Mouse (Mus musculus) layer of hippocampus, adult 9-10 months (tissue): ENCODE measurements around the gene Grid1.

ENCODE experiments used
- DNase-seq: peaks from one replicate; pipeline ENCODE4 v3.0.0; 2022; ENCODE audit warnings: low spot score

Grid1 gene

GRCm38 (mm10) chr14:34837145-34837544, 17.2 kb downstream of the Grid1 start:
- no peak for DNase-seq

- no peak for DNase-seq
Measured at GRCm38 (mm10) chr14:34838999-34839398, 19.1 kb downstream of the Grid1 start.

DNA sequence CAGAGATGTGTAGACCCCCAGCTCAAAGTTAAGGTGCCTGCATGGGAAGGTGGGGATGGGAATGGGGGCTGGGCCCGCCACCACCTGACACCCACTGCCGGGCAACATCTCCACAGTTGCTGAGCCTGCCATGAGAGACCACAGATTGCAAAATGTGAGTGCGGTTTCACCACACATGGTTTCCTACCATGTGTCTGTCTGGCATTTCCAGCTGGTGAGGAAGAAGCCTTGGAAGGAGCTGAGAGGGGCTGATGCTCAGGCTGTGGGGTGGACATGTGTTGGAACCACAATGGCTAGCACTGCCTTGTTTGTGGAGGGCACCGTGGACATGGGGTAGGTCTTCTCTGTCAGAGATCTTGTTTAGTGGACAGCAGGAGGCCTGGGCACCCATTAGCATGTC, 20.0 kb downstream of the Grid1 start:
- DNase-seq = no peak

DNA sequence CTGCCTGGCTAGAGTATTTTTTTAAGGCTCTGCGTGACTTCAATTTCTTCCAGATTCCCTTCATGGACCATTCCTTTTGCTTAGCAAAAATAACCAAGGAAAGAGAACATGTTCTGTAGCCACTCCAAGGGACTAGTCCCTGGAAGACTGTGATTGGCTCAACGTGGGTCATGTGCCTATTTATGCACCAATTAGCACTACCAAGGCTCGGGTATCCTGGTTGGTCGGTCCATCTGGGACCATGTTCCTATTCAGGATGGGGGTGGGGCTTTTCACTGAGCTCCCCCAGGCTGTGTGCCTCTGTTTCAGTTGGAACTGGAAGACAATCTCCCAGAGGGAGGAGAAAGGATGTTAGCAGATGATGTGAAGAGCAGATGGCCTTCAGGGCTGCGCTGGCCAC, 23.7 kb downstream of the Grid1 start:
- no peak for DNase-seq

DNA sequence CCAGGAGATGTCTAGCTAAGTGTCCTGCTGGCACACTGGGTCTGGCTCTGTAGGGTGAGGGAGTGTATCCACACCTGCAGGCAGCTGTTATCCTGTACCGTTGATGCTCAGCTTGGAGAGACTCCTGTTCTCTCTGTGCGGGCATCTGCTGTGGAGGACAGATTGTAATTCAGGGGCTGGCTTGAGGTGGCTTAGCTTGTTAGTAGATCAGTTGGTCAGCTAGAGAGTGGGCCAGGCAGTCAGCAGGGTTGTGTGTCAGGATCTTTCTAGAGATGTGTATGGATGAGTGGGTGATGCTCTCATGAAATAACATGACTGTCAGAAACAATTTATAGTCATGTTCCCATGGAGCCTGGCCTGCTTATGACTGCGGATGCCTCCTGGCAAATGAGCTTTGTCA, 24.3 kb downstream of the Grid1 start:
- no peak for DNase-seq

DNA sequence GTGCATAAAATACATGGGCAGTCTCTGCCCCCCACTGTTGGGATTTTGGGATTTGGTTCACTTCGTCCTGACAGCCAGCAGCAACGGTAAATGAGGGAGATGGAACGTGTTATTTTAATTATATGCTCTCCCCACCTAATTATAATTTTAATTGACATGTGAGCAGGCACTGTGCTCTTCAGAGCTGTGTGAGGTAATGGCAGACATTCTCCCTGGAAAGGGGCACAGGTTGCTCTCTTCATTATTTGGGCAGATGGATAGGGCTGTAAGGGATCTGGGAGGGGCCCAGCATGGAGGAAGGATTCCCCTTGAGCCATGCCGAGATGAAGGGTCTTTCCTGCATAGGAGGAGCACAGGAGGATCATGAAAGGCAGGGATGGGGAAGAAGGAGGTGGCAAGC, 26.9 kb downstream of the Grid1 start:
- DNase-seq = no peak

DNA sequence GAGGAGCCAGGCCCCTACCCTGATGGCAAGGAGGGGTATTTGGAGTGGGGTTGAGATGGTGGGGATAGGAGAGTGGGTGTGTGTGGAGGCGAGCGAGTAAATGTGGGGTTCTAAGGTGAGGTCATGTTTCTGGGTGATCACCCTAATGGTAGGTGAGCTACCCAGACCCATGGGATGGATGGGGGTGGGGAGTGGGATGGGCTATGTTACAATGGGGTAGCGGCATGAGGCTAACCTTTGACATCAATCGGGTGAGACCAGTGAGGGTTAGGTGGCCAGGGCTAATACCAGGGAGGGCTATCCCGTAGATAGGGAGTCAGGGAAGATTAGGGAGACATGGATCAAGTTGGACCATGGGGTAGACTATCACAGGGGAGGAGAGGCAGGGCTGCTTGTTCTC, 27.7 kb downstream of the Grid1 start:
- DNase-seq = no peak

DNA sequence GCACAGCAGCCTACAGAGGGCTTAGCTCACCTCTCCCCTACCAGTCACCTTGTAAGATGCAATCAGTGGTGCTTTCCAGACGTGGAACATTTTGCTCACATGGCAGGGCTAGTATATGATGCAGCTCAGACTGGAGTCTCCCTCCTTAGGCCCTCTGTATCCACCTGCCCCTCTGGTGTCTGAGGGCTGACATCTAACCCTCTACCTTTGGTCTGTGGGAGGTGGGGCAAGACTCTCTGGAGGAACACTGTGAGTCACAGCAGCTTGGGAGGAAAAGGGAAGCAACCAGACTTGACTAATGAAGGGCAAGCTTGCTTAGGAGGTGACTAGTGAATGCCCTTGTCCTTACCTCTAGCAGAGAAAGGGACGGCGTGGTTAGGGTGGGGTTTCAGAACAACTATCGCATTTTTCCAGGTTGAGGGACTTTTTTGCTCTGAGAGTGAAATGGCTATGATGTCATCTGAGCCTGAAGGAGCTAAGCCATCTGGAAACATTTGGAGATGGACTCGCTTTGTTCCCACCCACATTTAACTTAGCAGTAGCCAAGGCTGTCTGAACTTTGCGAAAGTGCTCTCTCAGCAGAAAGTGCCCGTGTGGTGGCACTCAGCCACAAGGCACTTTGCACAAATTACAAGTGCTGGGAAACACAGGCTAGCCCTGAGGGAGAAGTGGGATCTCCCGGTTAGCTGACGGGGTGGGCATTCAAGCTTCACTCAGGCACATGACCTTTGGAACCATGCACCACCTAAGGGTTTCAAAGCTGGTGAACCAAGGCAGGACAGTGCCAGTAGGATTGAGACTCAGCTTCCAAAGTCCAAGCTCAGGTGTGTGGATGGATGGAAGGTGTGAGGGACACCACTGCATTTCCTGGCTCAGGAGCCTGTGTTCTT, 41.2 kb downstream of the Grid1 start:
- no peak for DNase-seq

GRCm38 (mm10) chr14:34867266-34867665, 47.4 kb downstream of the Grid1 start:
- no peak for DNase-seq

GRCm38 (mm10) chr14:34868513-34869260, 48.8 kb downstream of the Grid1 start:
- DNase-seq = no peak

GRCm38 (mm10) chr14:34879996-34880395, 60.1 kb downstream of the Grid1 start:
- DNase-seq = no peak

GRCm38 (mm10) chr14:34880431-34881421, 60.8 kb downstream of the Grid1 start:
- no peak for DNase-seq

DNA sequence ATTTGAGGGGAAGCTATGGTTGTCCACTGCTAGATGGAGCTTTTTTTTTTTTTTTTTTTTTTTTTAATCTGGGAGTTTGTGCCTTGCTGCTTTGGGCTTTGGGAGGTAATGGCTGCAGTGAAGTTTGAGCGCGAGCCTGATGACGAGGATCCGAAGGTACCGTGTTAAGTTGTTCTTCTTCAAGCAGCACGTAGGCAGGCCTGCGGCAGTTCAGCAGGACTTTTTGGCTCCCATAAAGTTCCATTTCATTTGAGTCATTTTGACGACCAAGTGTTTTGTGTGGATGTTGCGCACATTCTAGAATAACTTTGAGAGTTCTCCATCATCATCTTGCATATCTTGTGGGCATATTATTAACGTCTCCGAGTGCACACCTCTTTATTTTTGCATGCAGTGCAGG, 64.3 kb downstream of the Grid1 start:
- no peak for DNase-seq

DNA sequence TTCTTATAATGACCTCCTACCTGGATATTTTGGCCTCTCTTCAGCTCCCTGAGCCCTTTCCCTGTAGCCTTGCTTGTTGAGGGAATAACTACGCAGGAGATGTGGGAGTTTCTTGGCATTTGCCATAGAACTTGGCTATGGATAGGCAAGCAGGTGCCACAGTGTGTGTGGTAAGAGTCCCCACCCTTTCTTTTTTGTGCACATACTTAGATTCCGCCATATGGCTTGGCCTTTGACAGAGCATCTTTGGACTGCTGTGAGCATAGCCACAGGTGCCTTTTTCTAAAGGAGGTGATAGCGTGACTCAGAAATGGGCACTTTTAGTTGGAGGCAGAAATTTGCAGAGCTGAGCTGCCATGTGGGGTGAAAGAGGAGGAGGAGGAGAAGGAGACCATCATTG, 64.7 kb downstream of the Grid1 start:
- DNase-seq = no peak

- no peak for DNase-seq
Measured at GRCm38 (mm10) chr14:34891769-34892532, 72.0 kb downstream of the Grid1 start.

DNA sequence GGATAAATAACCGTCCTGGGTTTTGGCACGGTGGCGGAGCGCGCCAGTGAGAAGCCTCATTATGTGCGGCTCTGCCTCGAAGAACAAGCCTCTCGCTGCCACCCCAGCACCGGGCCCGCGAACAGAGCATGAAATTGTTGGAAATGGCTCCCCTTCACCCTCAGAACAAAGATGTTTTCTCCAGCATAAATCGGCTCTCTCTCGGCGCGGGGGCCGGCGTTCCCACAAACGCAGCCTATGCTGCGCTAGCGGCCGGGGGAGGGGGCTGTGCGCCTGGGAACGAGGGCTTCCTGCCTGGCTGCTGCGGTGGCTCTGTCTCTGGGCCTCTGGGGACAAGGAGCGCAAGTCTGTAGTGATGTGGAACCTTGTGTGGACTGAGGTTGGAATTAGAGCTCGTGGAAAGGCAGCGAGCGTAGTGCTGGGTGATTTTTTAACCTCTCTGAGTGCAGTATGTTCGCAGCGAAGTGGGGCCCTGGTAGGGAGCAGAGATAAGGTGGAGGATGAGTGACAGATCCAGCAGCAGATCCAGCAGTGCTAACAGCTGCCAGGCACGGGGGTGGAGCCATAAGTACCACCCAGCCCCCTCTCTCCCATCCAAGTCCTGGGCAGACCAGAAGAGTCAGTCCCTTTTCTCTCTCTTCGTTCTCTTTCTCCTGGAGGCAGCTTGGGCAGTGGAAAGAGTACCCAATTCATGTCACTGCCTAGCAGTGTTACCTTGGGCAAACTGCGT, 76.5 kb downstream of the Grid1 start:
- DNase-seq = no peak

DNA sequence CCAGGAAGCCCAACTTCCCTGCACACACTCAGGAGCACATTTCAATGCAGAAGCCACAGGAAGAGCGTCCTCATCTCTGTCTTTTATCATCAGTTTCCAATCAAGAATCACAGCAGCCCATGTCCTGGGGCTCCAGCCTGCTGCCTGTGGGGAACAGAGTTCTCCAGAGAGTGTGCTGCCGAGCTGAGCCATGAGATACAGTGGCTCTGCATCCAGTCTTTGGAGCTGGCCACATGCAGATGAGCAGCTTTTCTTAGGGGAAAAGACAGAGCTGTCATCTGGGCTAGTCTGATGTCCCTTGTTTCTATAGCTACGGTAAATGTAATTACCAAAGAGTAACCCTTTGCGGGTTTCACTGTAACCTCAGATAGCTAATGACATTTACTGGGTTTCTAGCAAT, 83.9 kb downstream of the Grid1 start:
- DNase-seq = no peak

GRCm38 (mm10) chr14:34905697-34906096, 85.8 kb downstream of the Grid1 start:
- DNase-seq = no peak

DNA sequence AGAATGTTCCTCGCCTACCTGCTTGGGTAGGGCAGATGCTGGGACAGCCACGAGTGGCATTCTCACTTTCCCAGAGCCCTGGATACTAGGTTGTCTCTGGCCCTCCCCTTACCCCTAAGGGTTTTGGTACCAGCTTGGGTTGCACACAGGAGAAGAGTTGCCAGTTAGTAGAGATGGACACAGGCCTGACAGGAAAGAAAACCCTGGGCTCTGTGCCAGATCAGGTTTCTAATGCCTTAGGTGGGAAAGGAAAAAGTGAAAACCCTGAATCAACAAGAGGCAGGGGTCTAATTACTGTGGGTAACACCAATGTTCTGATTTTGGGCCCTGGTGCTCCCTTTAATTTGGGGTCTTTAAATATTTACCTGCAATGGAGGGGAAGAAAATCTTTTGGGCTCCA, 88.5 kb downstream of the Grid1 start:
- DNase-seq = no peak

DNA sequence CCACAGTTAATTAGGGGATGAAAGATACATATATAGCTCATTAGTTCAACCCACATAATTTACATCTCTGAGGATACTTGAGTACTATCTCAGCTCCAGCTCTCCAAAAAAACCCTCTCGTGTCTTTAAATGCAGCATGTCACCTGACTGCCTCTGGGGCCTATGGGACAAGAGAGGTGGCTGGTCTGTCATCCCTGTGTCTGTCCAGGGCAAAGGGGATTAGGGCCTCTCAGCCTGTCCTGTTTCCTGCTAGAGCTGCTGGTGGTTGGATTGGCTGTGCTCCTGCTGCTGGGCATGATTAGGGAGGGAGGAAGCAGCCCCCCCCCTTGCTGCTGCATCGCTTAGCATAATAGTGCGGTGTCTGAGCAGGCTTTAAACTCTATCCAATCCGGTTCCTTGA, 88.9 kb downstream of the Grid1 start:
- DNase-seq = no peak

DNA sequence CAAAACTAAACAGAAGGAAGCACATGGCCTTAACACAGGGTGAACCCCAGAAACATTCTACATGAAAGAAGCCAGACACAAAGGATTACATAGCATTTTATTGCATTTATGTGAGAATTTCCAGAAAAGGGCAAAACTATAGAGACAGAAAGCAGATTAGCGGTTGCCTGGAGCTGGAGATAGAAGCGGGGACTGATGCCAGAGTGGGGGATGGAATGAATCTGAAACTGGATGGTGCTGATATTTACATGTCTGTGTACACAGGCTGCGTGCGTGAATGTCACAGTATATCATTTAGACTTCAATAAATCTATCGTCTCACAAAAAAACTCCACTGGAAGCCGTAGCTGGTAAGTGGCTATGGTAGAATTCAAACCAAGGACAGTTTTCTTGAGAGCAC, 96.4 kb downstream of the Grid1 start:
- no peak for DNase-seq
